Mouse (Mus musculus): ENCODE measurements at regions not wholly inside any gene's neighbourhood (a gene's known extent, or its start where the extent isn't known, plus 50 kb on each side); places are given as distances from the start of the nearest gene placed in this dataset.

GRCm38 (mm10) chr6:37711766-37712165 is 158.8 kb upstream of the Trim24 start:
- H3K4me3 ChIP-seq (replicated peaks in 1 of 3; ENCODE audit: low read depth in 2 of 3, low read length in 2 of 3, poor library complexity in 1 of 3), result no peak overlapping the region

GRCm38 (mm10) chr6:37713411-37713810 is 157.2 kb upstream of the Trim24 start:
- H3K79me2 ChIP-seq (replicated peaks; ENCODE audit: control insufficient read depth, extremely low read depth, insufficient read depth, poor library complexity, severe bottlenecking), result no peaks in the 10 kb centered on the region
- H3K4me3 ChIP-seq (replicated peaks in 1 of 3; ENCODE audit: low read depth in 2 of 3, low read length in 2 of 3, poor library complexity in 1 of 3), result no peak overlapping the region
- no peak overlapping the region for H3K4me2 ChIP-seq (ENCODE audit: insufficient read depth, low read depth, poor library complexity, severe bottlenecking)
- H3K4me1 ChIP-seq (ENCODE audit: control insufficient read depth in 1 of 2, insufficient read depth in 2 of 2), result peaks cover 4 to 18% of the 10 kb centered on the region in 2 experiments; a peak in 3 of 4 replicates
- no peaks in the 10 kb centered on the region for H3K27me3 ChIP-seq (replicated peaks)
- H3K36me3 ChIP-seq (replicated peaks in 1 of 2; ENCODE audit: control insufficient read depth in 1 of 2, insufficient read depth in 1 of 2, low read length in 1 of 2), result no peaks in the 10 kb centered on the region
- no peaks in the 10 kb centered on the region for H3K9me3 ChIP-seq (replicated peaks; ENCODE audit: low read length)
- TF ChIP-seq UBTF (IDR thresholded peaks at IDR 0.05; ENCODE audit: low read depth, low read length), result no peak
- no peak for TF ChIP-seq JUND (conservative IDR thresholded peaks at IDR 0.05; ENCODE audit: low read depth, low read length)
- no peak for TF ChIP-seq POLR2AphosphoS2 (IDR thresholded peaks at IDR 0.05; ENCODE audit: low read depth, low read length)
- TF ChIP-seq E2F4 (IDR thresholded peaks at IDR 0.05; ENCODE audit: insufficient replicate concordance, low read depth, low read length), result no peak
- no peak for TF ChIP-seq ZC3H11A (IDR thresholded peaks at IDR 0.05; ENCODE audit: low read depth, low read length)
- no peak for TF ChIP-seq TBP (conservative IDR thresholded peaks at IDR 0.05; ENCODE audit: low read depth, low read length)
- TF ChIP-seq SMC3 (IDR thresholded peaks at IDR 0.05; ENCODE audit: low read depth, low read length), result no peak
- no peak for TF ChIP-seq ZMIZ1 (IDR thresholded peaks at IDR 0.05; ENCODE audit: low read depth, low read length)
- TF ChIP-seq CHD2 (IDR thresholded peaks at IDR 0.05; ENCODE audit: low read length), result no peak
- no peak for TF ChIP-seq NRF1 (IDR thresholded peaks at IDR 0.05; ENCODE audit: low read depth, low read length)
- no peak for TF ChIP-seq USF2 (conservative IDR thresholded peaks at IDR 0.05; ENCODE audit: low read depth, low read length)
- no peak for TF ChIP-seq SIN3A (IDR thresholded peaks at IDR 0.05; ENCODE audit: low read length)
- no peak for TF ChIP-seq MAFK (IDR thresholded peaks at IDR 0.05; ENCODE audit: insufficient replicate concordance, low read length)
- TF ChIP-seq MXI1 (IDR thresholded peaks at IDR 0.05; ENCODE audit: low read depth, low read length), result no peak
- TF ChIP-seq HCFC1 (IDR thresholded peaks at IDR 0.05; ENCODE audit: low read depth, low read length), result no peak
- no peak for TF ChIP-seq KAT2A (IDR thresholded peaks at IDR 0.05; ENCODE audit: insufficient replicate concordance, low read length)
- no peak for TF ChIP-seq NELFE (IDR thresholded peaks at IDR 0.05; ENCODE audit: low read depth, low read length)
- no peak for TF ChIP-seq CTCF (conservative IDR thresholded peaks at IDR 0.05 in 1 of 2, IDR thresholded peaks at IDR 0.05 in 1 of 2; ENCODE audit: low read depth in 2 of 2, low read length in 2 of 2)
- in situ Hi-C loops (cut with MboI; ENCODE audit: low pct_ligation_motif_present, low pct_unique_long_range_greater_than_20kb, low sequenced_read_pairs) (no loop called here), dilution Hi-C loops (cut with MboI; ENCODE audit: extremely low pct_ligation_motif_present, extremely low pct_unique_long_range_greater_than_20kb, low sequenced_read_pairs) (no loop called here)
- no peak for DNase-seq (ENCODE audit: extremely low read depth)
- no peak overlapping the region for H3K9ac ChIP-seq (ENCODE audit: insufficient read depth, low read depth)
- H3K27ac ChIP-seq (ENCODE audit: insufficient read depth, low read depth), result no peak overlapping the region

More at GRCm38 (mm10) chr6:37711766-37712165, 158.8 kb upstream of the Trim24 start:
- in situ Hi-C loops (cut with MboI; ENCODE audit: low pct_ligation_motif_present, low pct_unique_long_range_greater_than_20kb, low sequenced_read_pairs) (no loop called here), dilution Hi-C loops (cut with MboI; ENCODE audit: extremely low pct_ligation_motif_present, extremely low pct_unique_long_range_greater_than_20kb, low sequenced_read_pairs) (no loop called here)
- Histone ChIP-seq H3K9me3 (replicated peaks; ENCODE audit: low read length) (peaks cover 3% of the 10 kb centered on the region), H3K27me3 (replicated peaks) (no peaks in the 10 kb centered on the region), H3K4me1 (ENCODE audit: control insufficient read depth in 1 of 2, insufficient read depth in 2 of 2) (peaks cover 4 to 18% of the 10 kb centered on the region in 2 experiments; a peak in 3 of 4 replicates), H3K36me3 (replicated peaks in 1 of 2; ENCODE audit: control insufficient read depth in 1 of 2, insufficient read depth in 1 of 2, low read length in 1 of 2) (no peaks in the 10 kb centered on the region), H3K4me2 (ENCODE audit: insufficient read depth, low read depth, poor library complexity, severe bottlenecking) (no peak overlapping the region), H3K9ac (ENCODE audit: insufficient read depth, low read depth) (no peak overlapping the region), H3K79me2 (replicated peaks; ENCODE audit: control insufficient read depth, extremely low read depth, insufficient read depth, poor library complexity, severe bottlenecking) (no peaks in the 10 kb centered on the region), H3K27ac (ENCODE audit: insufficient read depth, low read depth) (no peak overlapping the region)
- no peak for DNase-seq (ENCODE audit: extremely low read depth)
- TF ChIP-seq RAD21 (IDR thresholded peaks at IDR 0.05; ENCODE audit: low read depth, low read length), result no peak
- no peak for TF ChIP-seq NELFE (IDR thresholded peaks at IDR 0.05; ENCODE audit: low read depth, low read length)
